Mouse (Mus musculus) ES-CJ7 (cell line): ENCODE measurements around the gene Gast.
A peak's percentile ranks its signal among the peaks of the same experiment; 100 is the strongest.
"Not testable (repeated sequence)": the region's sequence is repeated elsewhere in the genome, so short reads cannot be mapped to it uniquely, and the experiment has no call there.

ENCODE experiments used
- DNase-seq: peaks from one replicate; pipeline ENCODE4 v3.0.0; 2011; ENCODE audit warnings: low read depth, low spot score

Gast gene

DNA sequence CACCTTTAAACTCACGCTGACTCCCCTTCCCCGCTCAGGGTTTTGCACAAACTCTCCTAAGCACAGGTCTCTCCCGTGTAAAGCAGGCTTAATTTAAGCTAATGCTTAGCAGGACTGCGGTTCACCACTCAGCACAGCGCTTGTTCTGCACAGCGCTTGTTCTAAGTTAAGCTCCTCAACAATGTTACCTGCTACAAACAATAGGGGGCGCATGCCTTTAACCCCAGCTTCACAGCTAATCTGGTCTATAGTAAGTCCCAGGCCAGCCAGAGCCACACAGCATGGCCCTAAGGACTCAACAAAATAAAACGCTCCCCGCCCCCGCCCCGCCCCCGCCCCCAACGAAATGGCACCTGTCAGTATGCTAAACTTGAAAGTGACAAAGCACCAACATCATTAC is 26.9 kb downstream of the Gast start:
- not testable (repeated sequence) for DNase-seq

DNA sequence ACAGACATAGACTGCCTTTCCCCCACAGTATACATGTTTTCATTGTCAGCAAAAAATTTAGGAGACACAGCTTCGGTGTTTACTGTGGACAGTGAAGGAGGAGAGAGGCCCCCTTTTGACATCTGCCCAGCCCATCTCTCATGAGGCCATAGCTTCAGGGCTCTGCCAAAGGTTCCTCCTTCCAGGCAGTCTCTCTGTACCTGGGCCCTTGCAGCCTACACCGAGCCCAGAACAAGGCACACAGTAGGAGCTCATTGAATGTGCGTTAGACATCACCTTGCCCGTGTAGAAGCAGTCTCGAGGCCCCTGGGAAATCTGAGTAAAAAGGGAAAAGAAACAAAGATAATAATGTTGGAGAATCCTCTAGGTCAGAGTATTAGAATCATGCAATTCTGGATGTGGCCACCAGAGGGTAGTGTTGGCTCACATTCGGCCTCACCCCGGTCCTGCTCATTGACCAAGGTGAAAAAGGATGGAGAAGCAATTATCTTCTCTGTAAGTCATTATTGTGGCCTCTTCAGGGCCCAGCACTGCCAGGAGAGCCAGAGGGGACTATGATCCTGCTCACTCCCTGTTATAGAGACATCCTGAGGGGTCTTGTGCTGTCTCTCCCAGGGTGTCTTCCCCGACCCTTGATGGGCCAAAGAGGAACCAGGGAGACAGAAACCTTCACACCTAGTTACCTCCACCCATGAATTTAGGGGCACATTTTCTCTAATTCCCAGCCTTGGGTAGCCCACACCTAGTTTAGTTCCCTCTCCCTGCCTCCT is 28.2 kb downstream of the Gast start:
- peak; percentile 66 for DNase-seq

DNA sequence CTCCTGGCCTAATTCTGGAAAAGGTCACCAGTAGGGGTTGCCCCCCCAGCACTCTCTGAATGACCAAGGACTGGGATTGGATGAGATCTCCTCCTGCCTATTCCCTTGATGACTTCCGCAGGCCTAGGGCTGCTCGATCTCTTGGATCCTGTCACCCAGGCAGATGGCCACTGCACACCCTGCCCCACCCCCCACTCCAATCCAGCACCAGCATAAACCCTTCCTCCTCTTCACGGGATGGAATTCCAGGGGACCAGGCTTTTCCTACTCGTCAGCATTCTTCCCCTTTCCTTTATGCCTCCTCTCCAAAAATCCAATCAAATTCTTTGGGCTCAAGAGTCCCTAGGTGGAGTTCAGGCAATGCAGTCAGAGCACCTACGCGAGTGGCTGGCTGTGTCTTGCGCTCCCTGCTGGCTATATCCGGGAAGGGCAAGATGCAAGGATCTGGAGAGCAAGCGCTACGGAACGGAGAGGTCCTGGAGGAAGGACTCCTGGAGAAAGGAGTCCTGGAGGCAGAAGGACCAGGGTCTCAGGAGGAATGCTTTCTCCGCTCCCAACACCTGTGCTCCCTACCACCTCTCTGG is 28.9 kb downstream of the Gast start:
- peak; percentile 89 for DNase-seq

DNA sequence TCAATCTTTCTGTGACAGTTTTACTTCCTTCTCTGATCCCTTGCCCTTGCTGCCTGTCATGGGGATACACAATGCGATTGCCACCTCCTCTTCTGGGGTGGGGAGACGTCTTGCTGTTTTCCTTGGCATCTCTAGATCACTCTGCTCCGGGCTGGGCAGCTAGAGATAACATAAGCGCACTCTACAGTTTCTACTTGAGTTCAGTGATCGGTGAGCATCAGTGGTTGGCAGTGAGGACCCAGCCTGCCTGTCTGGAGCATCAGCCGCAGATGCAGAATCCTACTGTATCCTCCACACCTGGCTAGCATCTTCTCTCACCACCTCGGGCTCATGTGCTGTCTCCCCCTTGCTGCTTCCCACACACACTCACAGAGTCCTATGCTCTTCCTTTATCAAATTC is 34.9 kb downstream of the Gast start:
- no peak for DNase-seq

DNA sequence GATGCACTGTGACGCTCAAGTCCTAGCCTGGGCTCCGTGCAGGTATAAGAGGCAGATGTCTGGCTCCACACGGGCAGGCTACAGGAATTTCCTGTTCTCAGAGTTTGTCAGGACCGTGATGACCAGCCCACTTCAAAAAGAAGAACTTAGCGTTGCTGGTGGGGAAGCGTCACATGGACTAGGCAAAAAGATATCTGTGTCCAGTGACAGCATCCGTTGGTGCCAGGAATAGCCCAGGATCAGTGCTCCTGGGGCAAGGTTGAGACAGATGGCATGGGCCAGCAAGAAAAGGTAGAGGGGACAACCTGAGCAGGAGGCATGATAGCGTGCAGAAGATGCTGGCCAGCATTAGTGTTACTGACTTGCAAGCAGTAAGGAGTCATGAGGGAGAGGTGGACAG is 35.6 kb downstream of the Gast start:
- DNase-seq, result no peak

DNA sequence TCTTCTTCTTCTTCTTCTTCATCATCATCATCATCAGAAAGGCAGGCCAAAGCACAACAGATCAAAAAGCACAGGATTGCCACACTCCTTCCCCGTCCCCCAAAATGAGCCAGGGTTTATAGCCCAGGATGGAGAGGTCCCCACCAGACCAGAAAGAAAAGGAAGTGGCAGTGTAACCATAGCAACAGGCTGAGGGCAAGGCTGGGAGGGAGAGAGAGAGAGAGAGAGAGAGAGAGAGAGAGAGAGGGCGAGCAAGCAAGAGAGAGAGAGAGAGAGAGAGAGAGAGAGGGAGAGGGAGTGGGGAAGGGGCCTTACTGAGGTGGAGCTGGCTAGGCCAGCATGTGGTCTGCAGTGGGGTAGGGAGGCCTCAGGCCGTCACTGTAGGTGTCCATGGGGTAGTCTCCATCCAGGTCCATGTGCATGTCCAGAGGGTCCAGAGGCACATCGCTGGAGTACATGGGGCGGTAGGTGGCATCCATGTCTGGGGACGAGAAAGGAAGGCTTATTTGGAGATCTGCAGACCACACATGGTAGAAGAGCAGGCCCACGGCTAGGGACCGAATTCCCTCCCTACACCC is 37.9 kb downstream of the Gast start:
- DNase-seq, result no peak

DNA sequence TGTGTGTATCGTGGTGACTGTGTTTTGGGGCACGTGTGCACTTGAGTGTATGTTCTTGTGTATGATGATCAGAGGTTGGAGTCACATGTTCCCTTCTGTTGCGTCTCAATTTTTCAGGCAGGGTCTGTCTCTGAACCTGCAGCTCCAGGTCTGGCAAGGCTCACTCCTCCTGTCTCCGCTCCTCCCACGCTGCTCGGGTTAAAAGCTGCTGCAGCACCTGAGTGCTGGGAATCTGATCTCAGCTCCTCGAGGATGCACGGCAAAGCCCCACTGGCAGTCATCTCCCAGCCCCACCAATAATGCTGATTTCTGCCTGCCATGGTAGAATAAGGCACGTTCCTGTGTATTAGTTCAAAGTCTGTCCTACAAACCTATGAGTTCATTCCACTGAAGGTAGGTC is 40.9 kb downstream of the Gast start:
- peak; percentile 70 for DNase-seq

DNA sequence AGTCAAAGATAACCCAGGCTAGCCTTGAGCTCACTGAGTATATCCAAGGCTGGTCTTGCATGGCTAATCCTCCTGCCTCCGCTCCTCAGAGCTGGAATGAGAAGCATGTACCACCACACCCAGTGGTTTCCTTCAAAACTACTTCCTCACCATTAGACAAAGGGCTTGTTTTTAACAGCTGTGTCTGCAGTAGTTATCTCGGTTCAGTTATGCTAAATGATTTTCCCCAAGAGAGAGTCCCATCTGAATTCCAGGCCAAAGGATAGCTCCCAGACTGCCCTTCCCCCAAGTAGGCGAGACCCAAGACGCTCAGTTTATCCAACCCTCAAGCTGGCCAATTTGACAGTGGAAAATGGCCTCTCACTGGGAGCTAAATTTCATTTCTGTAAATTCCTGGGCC is 41.8 kb downstream of the Gast start:
- peak; percentile 98 for DNase-seq

DNA sequence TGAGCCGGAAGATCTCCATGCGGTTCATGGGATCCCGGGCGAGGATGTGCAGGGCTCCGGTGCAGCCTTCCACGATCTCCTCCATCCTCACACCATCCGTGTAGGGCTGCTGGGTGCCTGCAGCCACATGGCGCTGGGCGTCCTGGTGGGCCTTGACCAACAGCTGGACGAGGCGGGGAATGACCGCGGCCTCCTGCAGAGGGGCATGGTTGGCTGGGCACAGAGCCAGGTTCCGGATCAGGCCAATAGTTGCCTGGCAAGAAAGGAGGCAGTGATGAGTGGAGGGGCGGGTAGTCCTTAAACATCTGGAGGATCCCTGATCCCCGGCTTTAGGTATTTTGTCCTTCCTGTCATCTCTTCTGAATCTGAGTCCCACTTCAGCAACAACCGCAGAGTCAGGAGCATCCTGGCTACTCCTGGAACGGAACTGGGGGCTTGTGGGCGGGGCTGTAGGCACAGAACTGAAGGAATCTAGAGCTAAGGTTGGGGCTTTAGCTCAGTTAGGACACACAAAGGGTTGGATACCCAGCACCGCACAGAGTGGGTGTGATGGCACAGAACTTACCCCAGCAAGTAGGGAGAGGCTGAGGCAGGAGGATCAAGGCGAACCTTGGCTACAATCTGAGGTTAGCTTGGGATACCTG is 42.7 kb downstream of the Gast start:
- peak; percentile 77 for DNase-seq

DNA sequence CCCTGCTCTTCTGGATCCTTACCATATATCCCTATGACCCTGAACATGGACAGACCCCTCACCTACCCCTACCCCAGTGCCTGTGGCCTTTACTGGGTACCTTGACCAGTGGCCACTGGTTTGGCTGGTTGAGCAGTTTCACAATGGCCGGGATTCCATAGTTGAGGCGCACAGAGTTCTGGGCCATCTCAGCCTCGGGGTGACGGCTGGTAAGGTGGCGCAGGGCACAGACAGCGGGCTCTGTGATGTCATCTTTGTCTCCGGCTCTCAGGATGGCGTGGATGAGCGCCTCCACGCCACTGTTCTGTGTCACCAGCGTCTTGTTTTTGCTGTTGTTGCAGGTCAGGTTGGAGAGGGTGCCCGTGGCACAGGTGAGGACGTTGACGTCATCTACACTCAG is 43.8 kb downstream of the Gast start:
- no peak for DNase-seq

DNA sequence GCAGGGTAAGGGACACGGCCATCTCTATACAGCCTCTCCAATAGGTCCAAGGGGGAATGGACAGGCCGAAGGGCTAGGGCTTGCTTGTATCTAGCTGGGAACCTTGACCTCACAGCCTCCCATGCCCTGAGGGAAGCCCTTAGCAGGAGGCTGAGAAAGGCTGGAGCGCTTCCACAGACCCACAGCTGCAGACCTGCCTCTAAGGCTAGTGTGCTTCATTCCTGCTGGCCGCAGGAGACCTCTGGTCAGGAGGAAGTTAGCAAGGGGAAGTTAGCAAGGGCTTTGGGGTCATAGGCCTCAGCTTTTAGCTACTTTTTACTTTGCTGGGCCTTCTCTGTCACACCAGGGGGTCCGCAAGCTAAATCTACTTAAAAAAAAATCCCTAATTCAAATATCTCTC is 44.2 kb downstream of the Gast start:
- DNase-seq, result no peak

DNA sequence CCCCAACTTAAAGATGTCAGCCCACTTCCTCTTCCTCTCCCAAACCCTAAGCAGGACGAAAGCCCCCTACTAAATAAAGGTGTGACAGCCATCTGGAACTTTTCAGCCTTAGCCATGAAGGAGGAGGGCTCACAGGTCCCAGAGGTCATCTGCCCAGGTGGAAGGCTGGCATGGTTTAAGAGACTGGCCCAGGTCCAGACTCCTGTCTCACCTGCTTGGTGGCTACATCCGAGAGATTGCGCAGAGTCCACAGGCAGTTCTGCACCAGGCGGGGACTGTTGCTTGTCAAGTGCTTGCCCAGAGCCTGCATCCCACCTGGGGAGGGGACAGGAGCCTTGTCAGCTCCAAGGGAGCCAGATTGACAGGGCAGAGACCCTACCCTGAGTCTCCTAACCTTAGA is 45.1 kb downstream of the Gast start:
- no peak for DNase-seq

DNA sequence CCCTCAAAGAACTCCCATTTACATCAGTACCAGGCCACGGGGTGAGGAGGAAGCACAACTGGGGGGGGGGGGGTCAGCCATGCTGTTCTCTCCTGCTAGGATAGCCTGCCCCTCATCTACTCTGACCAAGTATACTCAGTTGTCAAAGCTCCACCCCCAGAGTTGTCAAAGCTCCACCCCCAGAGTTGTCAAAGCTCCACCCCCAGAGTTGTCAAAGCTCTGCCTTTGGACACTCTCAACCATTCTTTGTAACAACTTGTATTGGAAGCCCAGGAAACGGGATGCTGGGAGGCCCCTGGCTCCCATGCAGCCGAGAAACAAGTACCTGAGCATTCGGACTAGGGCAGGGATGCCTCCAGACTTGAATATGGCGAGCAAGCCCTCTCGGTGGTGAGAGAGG is 48.5 kb downstream of the Gast start:
- DNase-seq, result no peak

DNA sequence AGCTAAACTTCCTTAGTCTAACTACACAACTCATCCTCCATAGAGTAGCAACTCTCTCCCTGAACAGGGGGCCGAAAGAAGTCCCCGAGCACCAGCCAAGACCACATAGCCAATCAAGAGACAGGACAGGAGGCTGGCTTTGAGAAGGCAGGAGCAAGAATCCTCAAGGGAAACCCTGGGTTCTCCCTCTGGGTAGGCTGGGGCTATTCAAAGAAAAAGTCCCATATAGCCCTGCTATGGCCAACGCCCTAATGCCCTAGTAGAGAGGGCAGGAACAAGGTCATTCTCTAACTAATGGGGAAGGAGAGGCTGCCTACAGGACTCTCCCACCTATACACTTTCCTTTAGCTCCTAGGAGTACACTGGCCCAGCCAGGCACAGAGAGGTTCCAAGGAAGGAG is 50.8 kb downstream of the Gast start:
- DNase-seq, result peak; percentile 78

DNA sequence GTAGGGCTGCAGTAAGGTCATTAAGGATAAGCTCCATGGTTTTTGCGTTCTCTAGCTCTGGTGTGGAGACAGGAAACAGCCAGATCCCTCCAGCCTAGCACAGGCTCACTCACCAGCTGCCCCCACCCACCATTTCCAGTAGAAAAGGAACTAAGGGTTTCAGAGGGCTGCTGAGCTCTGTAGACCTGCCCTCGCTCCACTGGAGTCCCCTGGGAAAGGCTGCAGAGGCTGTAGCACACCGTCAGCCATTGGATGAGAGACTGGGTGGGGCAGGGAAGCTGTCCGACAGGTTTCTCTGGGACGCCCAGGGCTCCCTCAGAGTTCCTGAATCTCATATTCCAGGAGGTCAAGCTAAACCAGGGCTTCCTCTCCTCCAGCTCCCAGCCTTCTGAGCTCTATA is 52.4 kb downstream of the Gast start:
- peak; percentile 90 for DNase-seq
